Mouse (Mus musculus) hindbrain, embryonic 16.5 days (tissue): ENCODE measurements around the gene Map9. TPM values are rescaled to one million over a fixed set of nuclear protein-coding genes. Genes with fewer than 3 reads are reported as not detected.
"Not testable (repeated sequence)": the region's sequence is repeated elsewhere in the genome, so short reads cannot be mapped to it uniquely, and the experiment has no call there.

Experiments
- ATAC-seq: fragments of 200-750 bp; cut with Nextera tagmentation; 2 replicates; pipeline ENCODE4 v1.8.0; 2017; ENCODE audit warnings: moderate TSS enrichment, moderate library complexity
- H3K27ac ChIP-seq: fragments of 300-500 bp; sonication (generic); 2 replicates; pipeline ENCODE4 v1.5.1; 2014; ENCODE audit warnings: low read depth, mild to moderate bottlenecking, control low read depth, low read length, moderate library complexity
- H3K27me3 ChIP-seq: fragments of 300-500 bp; sonication (generic); replicated peaks from 2 replicates; pipeline ENCODE4 v1.6.1; 2014; ENCODE audit warnings: low read length; ENCODE audit not compliant: control insufficient read depth, insufficient read depth
- H3K36me3 ChIP-seq: fragments of 300-500 bp; sonication (generic); 2 replicates; pipeline ENCODE4 v1.6.1; 2014; ENCODE audit warnings: mild to moderate bottlenecking, low read length, moderate library complexity, mixed read lengths; ENCODE audit not compliant: control insufficient read depth, insufficient read depth
- H3K4me1 ChIP-seq: fragments of 300-500 bp; sonication (generic); 2 replicates; pipeline ENCODE4 v1.6.1; 2014; ENCODE audit warnings: low read depth, low read length; ENCODE audit not compliant: control insufficient read depth, insufficient read depth
- H3K4me2 ChIP-seq: fragments of 300-500 bp; sonication (generic); 2 replicates; pipeline ENCODE4 v1.6.1; 2014; ENCODE audit warnings: mild to moderate bottlenecking, low read length, control low read depth, moderate library complexity
- H3K4me3 ChIP-seq: fragments of 300-500 bp; sonication (generic); 2 replicates; pipeline ENCODE4 v1.5.1; 2014; ENCODE audit warnings: mild to moderate bottlenecking, low read length, control low read depth, moderate library complexity
- H3K9ac ChIP-seq: fragments of 300-500 bp; sonication (generic); 2 replicates; pipeline ENCODE4 v1.6.1; 2014; ENCODE audit warnings: low read depth, mild to moderate bottlenecking, control low read depth, low read length, moderate library complexity
- H3K9me3 ChIP-seq: fragments of 300-500 bp; sonication (generic); 2 replicates; pipeline ENCODE4 v1.6.1; 2014; ENCODE audit warnings: mild to moderate bottlenecking, low read length, moderate library complexity; ENCODE audit not compliant: control insufficient read depth
- WGBS: fragments of 180-500 bp; shearing (Covaris S2); extraction: QIAGEN DNeasy Blood & Tissue Kit; methylation state at CpG from one replicate; pipeline ENCODE4 v1.1.7; 2014; 5-methylcytosine and 5-hydroxymethylcytosine counted together
- polyA plus RNA-seq: library from polyadenylated mRNA; unstranded; fragments of >200 nt; fragmentation: Nextera tagmentation; extraction: Ambion mirVana; gene quantifications from 2 replicates; pipeline ENCODE4 v1.2.1, GENCODE M21; 2015

The Map9 gene
- 108 and 122 TPM in 2 replicates for polyA plus RNA-seq

- Histone ChIP-seq H3K9ac (peak within 1 kb of the TSS; percentile 81), H3K4me3 (peak within 1 kb of the TSS; percentile 76), H3K4me2 (peak within 1 kb of the TSS; percentile 62), H3K9me3 (no peaks in the 10 kb centered on the region), H3K4me1 (peaks cover 5% of the 10 kb centered on the region), H3K27ac (peak within 1 kb of the TSS; percentile 86), H3K27me3 (no peaks in the 10 kb centered on the region; the same call in 1 of the 2 replicates), H3K36me3 (0 out of 2 replicates have a peak, but pooled peaks cover 3% of the 10 kb centered on the region)
- peak; percentile 100 for ATAC-seq
- WGBS = under 1% methylated on average over 53 of the region's 54 CpGs
Observed at GRCm38 (mm10) chr3:82357797-82358524, at the start of gene Map9. TSS of gene Map9 (plus strand) at chr3:82358044.

DNA sequence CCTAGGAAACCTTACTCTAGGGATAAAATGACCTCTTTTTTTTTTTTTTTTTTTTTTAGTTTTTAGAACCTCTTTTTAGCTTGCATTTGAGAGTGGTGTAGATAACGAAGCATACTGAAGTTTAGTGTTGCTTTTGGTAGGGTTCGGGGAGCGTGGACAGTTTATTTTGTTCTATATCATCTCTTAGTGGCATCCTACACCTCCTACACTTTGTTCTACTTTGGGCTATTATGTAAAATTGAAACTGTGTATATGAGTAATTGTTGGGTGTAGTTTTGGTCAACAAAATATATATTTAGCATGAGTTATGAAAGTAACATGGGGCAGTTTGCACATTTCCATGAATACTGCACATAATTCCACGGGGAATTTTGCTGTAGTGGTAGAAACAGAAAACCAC is 42.1 kb upstream of the Map9 start:
- Histone ChIP-seq H3K27me3 (no peaks in the 10 kb centered on the region), H3K4me2 (no peak overlapping the region), H3K9ac (no peak overlapping the region), H3K27ac (no peak overlapping the region), H3K4me1 (no peaks in the 10 kb centered on the region), H3K4me3 (no peak overlapping the region), H3K36me3 (no peaks in the 10 kb centered on the region), H3K9me3 (no peaks in the 10 kb centered on the region)
- 93% methylated on average over 4 of the region's 4 CpGs for WGBS
- no peak for ATAC-seq

- not testable (repeated sequence) for H3K9ac ChIP-seq, H3K36me3 ChIP-seq, H3K4me1 ChIP-seq, ATAC-seq, H3K27ac ChIP-seq, H3K4me2 ChIP-seq, H3K9me3 ChIP-seq, H3K4me3 ChIP-seq, H3K27me3 ChIP-seq
- WGBS = 90% methylated on average over 1 of the region's 1 CpGs
Observed at GRCm38 (mm10) chr3:82326736-82327135, 31.1 kb upstream of the Map9 start.

DNA sequence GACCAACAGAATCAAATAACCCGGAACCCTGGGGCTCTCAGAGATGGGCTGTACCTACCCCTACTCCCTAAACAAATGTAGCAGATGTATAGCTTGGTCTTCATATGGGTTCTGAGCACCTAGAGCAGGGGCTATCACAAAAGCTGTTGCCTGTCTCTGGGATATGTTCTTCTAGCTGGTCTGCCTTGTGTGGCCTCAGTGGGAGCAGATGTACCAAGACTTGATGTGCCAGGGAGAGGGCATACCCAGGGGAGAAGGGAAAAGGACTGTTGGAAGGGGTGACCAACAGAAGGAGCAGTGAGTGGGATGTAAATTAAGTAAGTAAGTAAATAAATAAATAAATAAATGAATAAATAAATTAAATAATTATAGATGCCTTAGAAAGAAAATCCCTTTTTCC is 25.8 kb upstream of the Map9 start:
- Histone ChIP-seq H3K9me3 (no peaks in the 10 kb centered on the region), H3K27me3 (no peaks in the 10 kb centered on the region), H3K27ac (no peak overlapping the region), H3K4me2 (no peak overlapping the region), H3K4me1 (no peaks in the 10 kb centered on the region), H3K36me3 (no peaks in the 10 kb centered on the region), H3K9ac (no peak overlapping the region), H3K4me3 (no peak overlapping the region)
- ATAC-seq = 0 out of 2 replicates have a peak, but pooled peaks have one; percentile 6
- WGBS = 100% methylated on average over 1 of the region's 1 CpGs

GRCm38 (mm10) chr3:82332536-82332935 is 25.3 kb upstream of the Map9 start:
- no peak overlapping the region for H3K4me2 ChIP-seq
- ATAC-seq = no peak

DNA sequence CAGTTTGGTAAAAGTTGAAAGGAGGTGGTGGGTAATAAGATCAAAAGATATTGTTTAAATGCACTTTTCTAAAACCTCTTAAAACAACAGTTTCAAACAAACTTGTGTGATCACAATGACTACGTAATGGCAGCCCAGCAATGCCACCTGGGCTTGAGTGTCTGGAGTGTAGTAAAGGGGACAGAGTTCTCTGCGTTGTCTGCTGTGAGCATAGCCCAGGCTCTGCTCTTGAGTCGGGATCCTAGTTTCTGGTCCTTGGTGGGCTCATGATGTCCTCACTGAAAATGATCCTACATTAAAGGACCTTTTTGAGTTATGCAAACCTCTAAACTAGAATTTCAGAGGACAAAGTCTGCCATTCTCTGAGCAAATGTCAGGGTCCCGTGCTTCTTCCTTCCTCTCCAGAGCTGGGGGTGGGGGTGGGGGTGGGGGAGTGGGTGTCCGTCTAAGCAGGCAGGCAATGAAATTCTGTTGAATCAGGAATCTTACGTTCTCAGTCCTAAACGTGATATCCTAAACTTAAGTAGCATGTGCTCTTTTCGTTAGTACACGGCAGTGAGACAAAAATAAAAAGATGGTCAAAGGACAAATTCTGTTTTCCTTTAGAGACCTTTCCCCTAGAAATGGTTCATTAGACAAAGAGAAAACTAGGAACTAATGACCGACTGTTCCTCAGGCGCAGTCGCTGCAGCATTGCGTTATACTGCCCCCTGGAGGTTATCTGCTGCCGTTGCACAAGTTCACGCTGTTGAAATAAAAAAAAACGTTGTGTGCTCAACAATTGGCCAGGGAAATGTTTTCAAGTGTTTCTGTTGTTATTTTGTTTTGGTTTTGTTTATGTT is 24.5 kb upstream of the Map9 start:
- H3K4me2 ChIP-seq = peak overlapping the region; percentile 60
- no peaks in the 10 kb centered on the region for H3K9me3 ChIP-seq
- H3K4me1 ChIP-seq = no peaks in the 10 kb centered on the region
- H3K9ac ChIP-seq = peak overlapping the region; percentile 45; the same call in 1 of the 2 replicates
- no peaks in the 10 kb centered on the region for H3K27me3 ChIP-seq
- no peak overlapping the region for H3K27ac ChIP-seq
- H3K36me3 ChIP-seq = no peaks in the 10 kb centered on the region
- peak overlapping the region; percentile 29 for H3K4me3 ChIP-seq
- peak; percentile 84 for ATAC-seq
- 7% methylated on average over 16 of the region's 16 CpGs for WGBS

More at GRCm38 (mm10) chr3:82332536-82332935, 25.3 kb upstream of the Map9 start:
- Histone ChIP-seq H3K4me1 (no peaks in the 10 kb centered on the region), H3K9me3 (no peaks in the 10 kb centered on the region), H3K36me3 (no peaks in the 10 kb centered on the region), H3K4me3 (no peak overlapping the region), H3K27me3 (no peaks in the 10 kb centered on the region), H3K27ac (no peak overlapping the region), H3K9ac (no peak overlapping the region)
- 66% methylated on average over 4 of the region's 4 CpGs for WGBS

DNA sequence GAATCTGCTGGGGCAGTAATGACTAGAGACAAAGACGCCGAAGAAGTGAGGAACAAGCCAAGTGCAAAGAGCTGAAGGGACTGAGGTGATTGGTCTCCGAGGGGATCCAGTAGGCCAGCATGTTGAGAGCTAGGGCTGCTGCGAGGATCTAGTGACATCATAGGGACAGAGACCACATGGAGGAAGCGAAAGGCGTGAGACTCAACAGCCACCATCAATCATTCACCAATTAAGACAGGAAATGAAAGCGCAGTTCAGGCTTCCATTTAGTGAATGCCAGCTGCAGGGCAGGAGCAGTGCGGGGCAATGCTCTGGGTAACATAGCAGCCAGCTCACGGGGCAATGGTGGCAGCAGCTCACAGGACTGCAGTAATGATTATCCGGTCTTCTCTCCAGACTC is 17.7 kb upstream of the Map9 start:
- no peak for ATAC-seq
- Histone ChIP-seq H3K4me2 (no peak overlapping the region), H3K4me3 (no peak overlapping the region), H3K27ac (no peak overlapping the region), H3K4me1 (no peaks in the 10 kb centered on the region), H3K36me3 (no peaks in the 10 kb centered on the region), H3K9me3 (no peaks in the 10 kb centered on the region), H3K27me3 (no peaks in the 10 kb centered on the region), H3K9ac (no peak overlapping the region)
- WGBS = 76% methylated on average over 10 of the region's 10 CpGs

DNA sequence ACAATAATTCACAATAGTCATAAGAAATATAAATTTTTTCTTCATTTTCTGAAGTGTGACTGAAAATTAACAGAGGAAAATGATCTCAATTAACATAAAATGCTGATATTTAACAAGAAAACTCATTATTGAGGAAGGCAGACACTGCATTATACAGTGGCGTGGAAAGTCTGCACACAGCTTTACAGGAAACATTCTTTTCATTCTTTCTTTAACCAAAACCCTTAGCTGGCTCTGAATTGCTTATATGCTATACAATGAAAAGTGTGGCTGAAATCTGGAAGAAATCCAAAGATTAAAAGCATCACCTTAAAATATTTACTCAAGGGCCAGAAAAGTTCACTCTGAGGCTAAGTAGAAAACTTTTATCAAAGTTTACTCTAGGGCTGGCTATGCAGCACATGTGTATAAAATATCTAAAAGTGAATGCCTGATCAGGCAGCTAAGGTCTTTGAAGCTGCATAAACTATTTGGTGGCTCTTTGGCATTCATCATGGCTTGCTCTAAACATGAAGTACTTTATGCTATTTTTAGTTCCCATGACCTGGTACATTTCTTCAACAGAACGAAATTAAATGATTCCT is 9.5 kb upstream of the Map9 start:
- no peaks in the 10 kb centered on the region for H3K4me1 ChIP-seq
- no peaks in the 10 kb centered on the region for H3K9me3 ChIP-seq
- no peak overlapping the region for H3K27ac ChIP-seq
- no peak for ATAC-seq
- H3K36me3 ChIP-seq = no peaks in the 10 kb centered on the region
- H3K4me2 ChIP-seq = no peak overlapping the region
- H3K27me3 ChIP-seq = no peaks in the 10 kb centered on the region
- H3K9ac ChIP-seq = no peak overlapping the region
- H3K4me3 ChIP-seq = no peak overlapping the region
- WGBS = 68% methylated on average over 2 of the region's 2 CpGs

DNA sequence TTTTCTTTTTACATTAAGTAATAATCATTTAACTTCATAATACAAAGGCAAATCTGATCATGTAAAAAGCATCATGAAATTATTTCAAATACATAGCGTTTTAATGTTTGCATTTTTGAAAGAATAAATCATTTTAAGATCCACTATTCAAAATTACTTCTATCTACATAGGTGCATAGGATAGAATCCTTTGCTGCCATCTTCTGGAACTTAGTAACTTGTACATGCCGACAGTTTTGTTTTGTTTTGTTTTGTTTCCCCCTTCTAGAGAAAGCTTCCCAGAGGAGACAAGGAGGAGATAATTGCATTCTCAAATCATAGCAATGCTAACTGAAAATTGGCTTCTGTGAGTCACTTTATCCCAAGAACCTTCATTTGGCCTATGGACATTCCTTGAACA is 7.5 kb upstream of the Map9 start:
- Histone ChIP-seq H3K4me1 (no peaks in the 10 kb centered on the region), H3K9ac (no peak overlapping the region), H3K27ac (no peak overlapping the region), H3K4me3 (no peak overlapping the region), H3K9me3 (no peaks in the 10 kb centered on the region), H3K27me3 (no peaks in the 10 kb centered on the region; the same call in 1 of the 2 replicates), H3K36me3 (no peaks in the 10 kb centered on the region), H3K4me2 (no peak overlapping the region)
- peak; percentile 73; the same call in 1 of the 2 replicates for ATAC-seq
- WGBS = 32% methylated on average over 2 of the region's 2 CpGs
